Mouse (Mus musculus) forebrain, embryonic 11.5 days (tissue): ENCODE results near the gene Slc25a33. TPM values are rescaled to one million over a fixed set of nuclear protein-coding genes. Genes with fewer than 3 reads are reported as not detected.

Source experiments
- ATAC-seq: fragments of 200-750 bp; cut with Nextera tagmentation; replicated peaks from 2 replicates; pipeline ENCODE4 v1.8.0; 2017; ENCODE audit warnings: moderate TSS enrichment; ENCODE audit not compliant: low FRiP score
- DNase-seq: peaks from one replicate; pipeline ENCODE4 v3.0.0-alpha.2; 2017; ENCODE audit warnings: low spot score
- H3K27ac ChIP-seq: fragments of 300-500 bp; sonication (generic); 2 replicates; pipeline ENCODE4 v1.5.1; 2014; ENCODE audit warnings: low read depth, low read length
- H3K27me3 ChIP-seq: fragments of 300-500 bp; sonication (generic); 2 replicates; pipeline ENCODE4 v1.6.1; 2014; ENCODE audit warnings: mild to moderate bottlenecking, low read length, mixed read lengths; ENCODE audit not compliant: control insufficient read depth, insufficient read depth
- H3K36me3 ChIP-seq: fragments of 300-500 bp; sonication (generic); 2 replicates; pipeline ENCODE4 v1.6.1; 2014; ENCODE audit warnings: mild to moderate bottlenecking, low read length, moderate library complexity, mixed read lengths; ENCODE audit not compliant: control insufficient read depth, insufficient read depth
- H3K4me1 ChIP-seq: fragments of 300-500 bp; sonication (generic); replicated peaks from 2 replicates; pipeline ENCODE4 v1.6.1; 2014; ENCODE audit warnings: low read length, mixed read lengths; ENCODE audit not compliant: control insufficient read depth, insufficient read depth
- H3K4me2 ChIP-seq: fragments of 300-500 bp; sonication (generic); 2 replicates; pipeline ENCODE4 v1.6.1; 2014; ENCODE audit warnings: low read depth, mild to moderate bottlenecking, low read length, moderate library complexity, mixed read lengths; ENCODE audit not compliant: severe bottlenecking
- H3K4me3 ChIP-seq: fragments of 300-500 bp; sonication (generic); 2 replicates; pipeline ENCODE4 v1.5.1; 2014; ENCODE audit warnings: low read depth, low read length
- H3K9ac ChIP-seq: fragments of 300-500 bp; sonication (generic); 2 replicates; pipeline ENCODE4 v1.6.1; 2014; ENCODE audit warnings: low read length
- H3K9me3 ChIP-seq: fragments of 300-500 bp; sonication (generic); 2 replicates; pipeline ENCODE4 v1.6.1; 2016; ENCODE audit warnings: low read length, mixed read lengths; ENCODE audit not compliant: control insufficient read depth
- WGBS: fragments of 180-500 bp; shearing (Covaris S2); extraction: QIAGEN DNeasy Blood & Tissue Kit; methylation state at CpG from one replicate; pipeline ENCODE4 v1.1.7; 2014; 5-methylcytosine and 5-hydroxymethylcytosine counted together
- polyA plus RNA-seq: library from polyadenylated mRNA; unstranded; fragments of >200 nt; fragmentation: Nextera tagmentation; extraction: Ambion mirVana; gene quantifications from 2 replicates; pipeline ENCODE4 v1.2.1, GENCODE M21; 2014

Slc25a33 gene
- polyA plus RNA-seq, 1 experiment from 2014 or later: 12.0 TPM

GRCm38 (mm10) chr4:149791470-149791869, 17.4 kb upstream of the Slc25a33 start:
- H3K4me3 ChIP-seq: no peak overlapping the region
- 79% methylated on average over 4 of the region's 4 CpGs for WGBS
- no peaks in the 10 kb centered on the region for H3K36me3 ChIP-seq
- no peak overlapping the region for H3K4me2 ChIP-seq
- no peak for DNase-seq
- H3K27ac ChIP-seq: no peak overlapping the region
- H3K9ac ChIP-seq: no peak overlapping the region
- H3K4me1 ChIP-seq: no peaks in the 10 kb centered on the region
- H3K9me3 ChIP-seq: no peaks in the 10 kb centered on the region
- H3K27me3 ChIP-seq: no peaks in the 10 kb centered on the region
- ATAC-seq: no peak

- H3K27me3 ChIP-seq: no peaks in the 10 kb centered on the region
- 86% methylated on average over 2 of the region's 2 CpGs for WGBS
- no peaks in the 10 kb centered on the region for H3K9me3 ChIP-seq
- no peak overlapping the region for H3K4me2 ChIP-seq
- no peaks in the 10 kb centered on the region for H3K4me1 ChIP-seq
- H3K9ac ChIP-seq: no peak overlapping the region
- no peaks in the 10 kb centered on the region for H3K36me3 ChIP-seq
- no peak overlapping the region for H3K27ac ChIP-seq
- DNase-seq: no peak
- H3K4me3 ChIP-seq: no peak overlapping the region
- ATAC-seq: no peak
Measured at GRCm38 (mm10) chr4:149790969-149791368, 16.9 kb upstream of the Slc25a33 start.

GRCm38 (mm10) chr4:149790546-149790945, 16.5 kb upstream of the Slc25a33 start:
- Histone ChIP-seq H3K27me3 (no peaks in the 10 kb centered on the region), H3K9me3 (no peaks in the 10 kb centered on the region), H3K27ac (no peak overlapping the region), H3K4me1 (no peaks in the 10 kb centered on the region), H3K4me3 (no peak overlapping the region), H3K4me2 (no peak overlapping the region), H3K36me3 (no peaks in the 10 kb centered on the region), H3K9ac (no peak overlapping the region)
- WGBS: 74% methylated on average over 4 of the region's 4 CpGs
- DNase-seq: no peak
- ATAC-seq: no peak

- 84% methylated on average over 13 of the region's 13 CpGs for WGBS
- Histone ChIP-seq H3K4me3 (no peak overlapping the region), H3K9ac (no peak overlapping the region), H3K27ac (no peak overlapping the region), H3K4me1 (no peaks in the 10 kb centered on the region), H3K9me3 (no peaks in the 10 kb centered on the region), H3K36me3 (no peaks in the 10 kb centered on the region), H3K27me3 (no peaks in the 10 kb centered on the region), H3K4me2 (no peak overlapping the region)
- ATAC-seq (no peak), DNase-seq (no peak)
Measured at GRCm38 (mm10) chr4:149789421-149790194, 15.5 kb upstream of the Slc25a33 start.

GRCm38 (mm10) chr4:149784901-149785300, 10.8 kb upstream of the Slc25a33 start:
- no peak for DNase-seq
- H3K9me3 ChIP-seq: no peaks in the 10 kb centered on the region
- H3K4me3 ChIP-seq: no peak overlapping the region
- 84% methylated on average over 5 of the region's 5 CpGs for WGBS
- H3K9ac ChIP-seq: no peak overlapping the region
- no peaks in the 10 kb centered on the region for H3K27me3 ChIP-seq
- H3K4me2 ChIP-seq: no peak overlapping the region
- no peak overlapping the region for H3K27ac ChIP-seq
- H3K36me3 ChIP-seq: no peaks in the 10 kb centered on the region
- H3K4me1 ChIP-seq: no peaks in the 10 kb centered on the region
- no peak for ATAC-seq

- Histone ChIP-seq H3K27ac (no peak overlapping the region), H3K36me3 (no peaks in the 10 kb centered on the region), H3K27me3 (no peaks in the 10 kb centered on the region), H3K4me2 (no peak overlapping the region), H3K4me1 (no peaks in the 10 kb centered on the region), H3K9ac (no peak overlapping the region), H3K4me3 (no peak overlapping the region), H3K9me3 (no peaks in the 10 kb centered on the region)
- no peak for DNase-seq
- 92% methylated on average over 9 of the region's 9 CpGs for WGBS
- ATAC-seq: no peak
Measured at GRCm38 (mm10) chr4:149784371-149784770, 10.3 kb upstream of the Slc25a33 start.

GRCm38 (mm10) chr4:149782975-149783374, 8.9 kb upstream of the Slc25a33 start:
- no peak for ATAC-seq
- DNase-seq: no peak

GRCm38 (mm10) chr4:149780565-149781356, 6.7 kb upstream of the Slc25a33 start:
- ATAC-seq (no peak), DNase-seq (no peak)
- WGBS: 90% methylated on average over 13 of the region's 13 CpGs

More at GRCm38 (mm10) chr4:149782975-149783374, 8.9 kb upstream of the Slc25a33 start:
- Histone ChIP-seq H3K9ac (no peak overlapping the region), H3K4me2 (no peak overlapping the region), H3K4me1 (no peaks in the 10 kb centered on the region), H3K27ac (no peak overlapping the region), H3K36me3 (no peaks in the 10 kb centered on the region), H3K4me3 (no peak overlapping the region), H3K9me3 (no peaks in the 10 kb centered on the region), H3K27me3 (no peaks in the 10 kb centered on the region)
- WGBS: 76% methylated on average over 8 of the region's 8 CpGs

More at GRCm38 (mm10) chr4:149780565-149781356, 6.7 kb upstream of the Slc25a33 start:
- Histone ChIP-seq H3K4me1 (no peaks in the 10 kb centered on the region), H3K9me3 (no peaks in the 10 kb centered on the region), H3K27ac (no peak overlapping the region), H3K36me3 (no peaks in the 10 kb centered on the region), H3K4me3 (no peak overlapping the region), H3K27me3 (peaks cover 9% of the 10 kb centered on the region), H3K9ac (no peak overlapping the region), H3K4me2 (no peak overlapping the region)
